Mouse (Mus musculus): ENCODE data around the gene Men1.

- TF ChIP-seq CTCF (conservative IDR thresholded peaks at IDR 0.05; ENCODE audit: low read length), result no peak
- TF ChIP-seq NANOG (IDR thresholded peaks at IDR 0.05; ENCODE audit: borderline replicate concordance, low read length), result no peak
- no peak for TF ChIP-seq POU5F1 (IDR thresholded peaks at IDR 0.05; ENCODE audit: borderline replicate concordance, low read length)
Measured at GRCm38 (mm10) chr19:6388006-6388405, 53.2 kb downstream of the Men1 start.

All from E14TG2a.4 (cell line).